Mouse (Mus musculus) induced T-regulatory cell, adult 2 months (primary cell): ENCODE results near the gene Trem2.
"Not testable (repeated sequence)": the region's sequence is repeated elsewhere in the genome, so short reads cannot be mapped to it uniquely, and the experiment has no call there.

Source experiments
- DNase-seq: peaks from one replicate; pipeline ENCODE4 v3.0.0-alpha.2; 2012; ENCODE audit warnings: low read depth

The Trem2 gene

DNA sequence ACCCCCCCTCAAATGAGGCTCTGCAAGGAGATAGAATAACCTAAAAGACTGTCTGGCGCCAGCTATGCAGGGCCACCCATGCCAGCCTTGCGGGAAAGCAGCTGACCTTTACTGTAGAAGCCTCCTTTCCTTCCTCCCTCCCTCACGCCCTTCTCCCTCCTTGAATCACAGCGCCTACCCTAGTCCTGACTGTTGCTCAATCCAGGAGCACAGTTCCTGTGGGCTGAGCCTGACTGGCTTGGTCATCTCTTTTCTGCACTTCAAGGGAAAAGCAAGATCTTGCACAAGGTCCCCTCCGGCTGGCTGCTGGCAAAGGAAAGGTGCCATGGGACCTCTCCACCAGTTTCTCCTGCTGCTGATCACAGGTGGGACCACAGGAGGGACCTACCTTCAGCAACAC lies at the start of gene Trem2:
Gene Trem2 (plus strand): TSS at position 171 of the 400 bp plus-strand sequence.
- no peak for DNase-seq

DNA sequence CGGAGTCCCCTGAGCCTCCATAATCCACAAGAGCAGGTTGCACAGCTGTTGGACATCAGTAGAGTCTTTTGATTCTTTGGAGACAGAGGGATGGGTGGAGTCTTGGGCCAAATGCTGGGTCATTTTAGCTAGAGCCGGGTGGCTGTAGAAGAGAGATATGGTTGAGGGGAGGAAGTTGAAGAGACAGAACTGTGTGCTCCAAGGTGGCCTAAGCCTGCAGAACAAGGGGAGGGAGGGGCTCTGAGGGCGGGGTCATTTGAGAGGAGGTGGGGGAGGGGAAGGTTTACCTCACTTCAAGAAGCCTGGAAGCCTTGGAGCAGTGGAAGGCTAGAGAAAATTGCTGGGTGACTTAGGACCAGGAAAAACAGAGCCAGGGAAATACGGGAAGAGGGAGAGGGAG lies 47.0 kb upstream of the Trem2 start, which contains the start of gene Treml2:
Gene Treml2 (plus strand): TSS at position 296 of the 400 bp plus-strand sequence.
- peak; percentile 40 for DNase-seq

DNA sequence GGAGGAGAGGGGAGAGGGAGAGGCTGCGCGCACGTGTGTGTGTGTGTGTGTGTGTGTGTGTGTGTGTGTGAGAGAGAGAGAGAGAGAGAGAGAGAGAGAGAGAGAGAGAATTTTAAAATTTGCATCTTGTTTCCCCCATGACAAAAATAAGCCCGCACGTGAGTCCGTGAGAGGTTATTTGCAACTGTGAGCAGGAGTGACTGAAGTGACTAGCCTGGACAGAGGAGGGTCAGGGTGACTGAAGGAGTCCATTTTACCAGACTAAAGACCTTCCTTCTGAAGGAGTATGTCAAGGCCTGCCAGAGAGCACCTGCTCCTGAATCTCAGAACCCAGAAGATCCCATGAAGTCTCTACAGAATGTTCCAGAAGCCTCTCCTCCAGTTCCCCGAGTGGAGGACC lies 46.4 kb upstream of the Trem2 start:
- DNase-seq, result no peak

- DNase-seq, result peak; percentile 63
These were observed 46.0 kb upstream of the Trem2 start for GRCm38 (mm10) chr17:48300199-48300598.

DNA sequence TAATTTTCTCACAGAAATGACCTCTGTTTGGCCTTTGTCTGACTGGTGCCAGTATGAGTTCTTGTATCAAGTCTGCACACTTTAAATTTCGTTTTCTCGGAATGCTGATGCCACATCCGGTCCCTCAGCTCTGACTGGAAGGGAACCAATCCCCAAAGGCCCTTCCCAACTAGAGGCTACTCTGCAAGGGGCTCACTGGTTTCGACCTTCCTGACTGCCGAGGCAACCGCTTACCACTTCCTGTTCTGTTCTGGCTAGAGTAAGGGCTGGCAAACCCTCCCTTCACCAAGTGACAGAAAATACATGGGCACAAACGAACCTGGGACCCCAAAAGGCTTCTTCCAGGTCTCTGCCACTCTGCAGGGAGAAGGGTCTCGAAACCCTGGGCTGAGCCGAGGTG lies 45.3 kb upstream of the Trem2 start:
- peak; percentile 67 for DNase-seq

DNA sequence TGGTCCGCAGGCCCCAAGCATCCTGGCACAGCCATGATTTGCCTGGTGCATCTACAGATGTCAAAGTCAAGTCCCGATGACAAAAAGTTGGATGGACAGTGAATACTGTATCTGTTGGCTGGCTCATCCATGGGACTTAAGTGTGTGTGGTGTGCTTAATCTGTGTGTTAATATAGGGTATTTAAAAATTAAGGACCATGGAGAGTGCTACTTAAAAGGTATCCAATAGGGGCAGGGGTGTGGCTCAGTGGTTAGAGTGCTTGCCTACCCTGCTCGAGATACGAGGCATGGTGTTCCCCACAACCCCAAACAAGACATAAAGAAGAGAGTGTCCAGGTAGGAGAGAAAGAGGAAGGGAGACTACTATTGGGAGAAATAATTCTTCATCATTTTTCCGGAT lies 44.4 kb upstream of the Trem2 start:
- DNase-seq, result peak; percentile 25

- no peak for DNase-seq
These were observed 34.1 kb upstream of the Trem2 start for GRCm38 (mm10) chr17:48312124-48312523.

- not testable (repeated sequence) for DNase-seq
These were observed 30.2 kb upstream of the Trem2 start, which contains the start of gene B430306N03Rik for GRCm38 (mm10) chr17:48315905-48316579. B430306N03Rik (plus strand) TSS chr17:48316141.

DNA sequence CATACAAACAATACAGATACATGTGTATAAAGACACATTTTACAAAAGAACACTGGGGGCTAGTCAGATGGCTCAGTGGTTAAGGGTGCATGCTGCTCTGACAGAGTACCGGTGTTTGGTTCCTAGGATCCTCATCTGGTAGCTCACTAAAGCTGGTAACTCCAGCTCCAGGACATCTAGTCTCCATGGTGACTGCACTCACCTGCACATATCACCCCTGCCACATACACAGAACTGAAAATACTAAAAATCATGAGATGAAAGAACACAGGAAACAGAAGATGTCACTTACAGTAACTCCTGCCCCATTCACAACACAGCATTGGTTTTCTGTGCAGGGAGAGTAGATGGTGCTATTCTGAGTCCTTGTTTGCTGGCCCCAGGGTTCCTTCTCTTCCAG lies 27.5 kb upstream of the Trem2 start:
- no peak for DNase-seq

- no peak for DNase-seq
These were observed 24.9 kb upstream of the Trem2 start for GRCm38 (mm10) chr17:48321279-48321678.

DNA sequence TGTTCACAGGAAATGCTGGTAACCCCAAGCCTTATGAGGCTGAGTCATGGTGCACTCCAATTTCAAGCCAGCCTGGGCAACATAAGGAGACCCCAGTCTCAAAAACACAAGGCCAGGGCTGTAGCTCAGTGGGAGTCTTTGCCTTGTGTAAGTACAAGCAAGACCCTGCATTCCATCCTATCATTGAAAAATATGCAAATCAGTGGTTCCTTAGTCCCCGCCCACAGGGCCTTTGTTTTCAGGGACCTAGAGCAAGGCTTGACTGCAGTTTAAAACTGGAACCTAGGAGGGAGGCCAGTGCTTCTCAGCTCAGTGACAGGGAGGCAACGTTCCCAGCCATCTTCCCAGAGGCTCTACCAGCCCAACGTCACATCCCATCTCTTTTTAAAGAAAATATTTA lies 23.0 kb upstream of the Trem2 start:
- DNase-seq, result no peak

DNA sequence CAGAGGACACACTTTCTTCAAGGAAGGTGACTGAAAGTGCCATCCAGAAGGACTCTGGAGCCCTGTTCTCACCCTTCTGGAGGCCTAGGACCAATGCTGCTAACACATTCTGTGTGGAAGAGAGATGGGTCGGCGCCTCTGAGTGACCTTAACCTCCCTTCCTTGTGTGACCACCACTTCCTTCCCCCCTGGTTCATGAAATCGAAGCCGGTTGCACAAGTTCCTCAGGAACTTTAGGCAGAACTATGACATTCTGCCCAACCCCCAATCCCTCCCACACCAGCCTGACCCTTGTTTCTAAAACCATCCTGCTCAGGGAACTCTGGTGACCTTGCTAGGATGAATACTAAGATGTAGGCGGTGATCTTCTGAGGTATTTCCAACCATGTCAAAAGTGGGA lies 21.9 kb upstream of the Trem2 start:
- DNase-seq, result no peak

DNA sequence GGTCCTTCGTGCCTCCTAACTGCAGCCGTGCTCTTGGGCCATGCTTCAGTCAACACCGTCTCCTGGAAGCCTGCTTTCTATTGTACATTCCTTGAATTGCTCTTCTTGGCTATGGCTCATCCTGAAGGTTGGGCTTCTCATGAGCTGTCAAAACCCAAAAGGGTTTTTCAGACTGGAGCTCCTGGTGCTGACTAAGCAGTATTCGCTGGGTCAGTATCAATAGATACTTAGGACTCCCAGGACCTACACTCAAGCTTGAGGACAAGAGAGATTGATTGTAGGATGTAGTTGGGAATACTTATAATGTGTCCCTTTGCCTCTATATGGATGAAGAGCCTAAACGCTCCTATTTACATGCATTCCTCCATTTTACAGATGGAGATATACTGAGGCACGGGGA lies 21.1 kb upstream of the Trem2 start:
- no peak for DNase-seq

GRCm38 (mm10) chr17:48325638-48326037 lies 20.6 kb upstream of the Trem2 start:
- DNase-seq, result no peak

- no peak for DNase-seq
These were observed 19.5 kb upstream of the Trem2 start for GRCm38 (mm10) chr17:48326656-48327055.

DNA sequence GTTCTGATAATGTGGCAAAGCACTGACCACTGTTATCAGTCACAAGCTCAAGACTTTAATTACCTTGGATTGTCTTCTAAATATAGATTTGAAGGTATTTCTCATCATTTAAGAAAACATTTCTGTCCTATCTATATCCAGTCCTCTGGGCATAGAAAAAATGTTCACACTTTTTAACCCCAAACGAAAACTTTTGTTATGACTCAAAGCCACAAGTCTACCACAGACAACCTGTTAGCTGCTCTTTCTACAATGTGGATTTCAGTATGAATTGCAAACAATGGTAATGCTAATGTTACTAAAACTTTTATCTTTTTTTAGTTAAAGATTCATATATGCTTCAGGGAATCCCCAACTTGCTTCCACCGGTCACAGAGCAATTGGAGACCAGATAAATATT lies 13.7 kb upstream of the Trem2 start:
- DNase-seq, result peak; percentile 71

GRCm38 (mm10) chr17:48334186-48334585 lies 12.0 kb upstream of the Trem2 start:
- no peak for DNase-seq

DNA sequence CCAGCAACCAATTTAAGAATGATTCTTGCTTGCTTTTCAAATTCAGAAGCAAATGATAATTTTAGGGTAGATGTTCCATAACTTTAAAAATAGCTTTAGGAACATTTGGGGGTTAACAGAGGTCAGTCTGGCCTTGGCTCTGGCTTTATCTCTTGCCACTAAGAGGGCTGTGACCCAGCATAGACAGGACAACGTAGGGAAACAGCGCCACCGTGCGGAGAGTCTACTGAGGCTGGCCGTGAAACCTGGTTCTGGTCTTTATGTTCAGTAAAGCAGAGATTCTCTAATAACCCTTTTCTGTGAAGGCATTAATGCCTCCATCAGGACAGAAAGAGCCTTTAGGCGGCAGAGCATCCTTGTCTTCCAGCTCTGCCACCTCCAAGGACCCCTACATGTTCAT lies 9.3 kb upstream of the Trem2 start:
- DNase-seq, result peak; percentile 84

DNA sequence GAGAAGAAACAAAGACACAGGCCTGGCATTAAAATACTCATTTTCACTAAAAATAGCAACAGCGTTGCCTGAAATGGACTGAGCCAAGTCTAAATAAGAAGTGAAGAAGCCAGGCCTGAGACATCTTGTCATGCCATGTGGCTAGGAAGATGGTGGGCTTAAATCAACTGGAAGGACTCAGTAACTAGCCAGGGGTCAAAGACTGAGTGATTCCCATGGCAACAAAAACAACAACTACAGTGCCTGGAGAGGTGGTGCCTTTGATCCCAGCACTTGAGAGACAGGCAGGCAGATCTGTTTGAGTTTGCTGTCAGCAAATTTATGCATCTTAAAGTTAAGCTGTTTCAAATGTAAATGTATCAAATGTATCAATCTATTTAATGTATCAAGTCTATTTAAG lies 5.9 kb upstream of the Trem2 start:
- no peak for DNase-seq

DNA sequence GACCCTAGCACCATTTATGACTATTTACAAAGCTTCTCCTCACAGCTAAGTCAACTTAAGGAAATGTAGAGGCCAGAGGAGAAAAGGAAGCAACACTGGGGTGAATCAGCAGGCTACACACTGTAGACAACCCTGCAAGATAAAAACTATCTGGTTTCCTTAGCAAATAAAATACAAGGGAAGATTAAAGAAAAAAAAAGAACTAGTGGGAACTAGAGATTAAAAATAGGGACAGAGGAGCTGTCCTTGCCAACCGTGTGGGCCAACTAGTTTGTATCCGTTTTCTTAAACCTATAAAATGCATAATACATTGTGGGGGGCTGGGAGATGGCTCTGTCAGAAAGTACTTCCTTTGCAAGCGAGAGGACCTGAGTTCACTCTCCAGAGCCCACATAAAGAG lies 4.3 kb upstream of the Trem2 start:
- no peak for DNase-seq

- DNase-seq, result no peak
These were observed 3.1 kb upstream of the Trem2 start for GRCm38 (mm10) chr17:48343065-48343464.

DNA sequence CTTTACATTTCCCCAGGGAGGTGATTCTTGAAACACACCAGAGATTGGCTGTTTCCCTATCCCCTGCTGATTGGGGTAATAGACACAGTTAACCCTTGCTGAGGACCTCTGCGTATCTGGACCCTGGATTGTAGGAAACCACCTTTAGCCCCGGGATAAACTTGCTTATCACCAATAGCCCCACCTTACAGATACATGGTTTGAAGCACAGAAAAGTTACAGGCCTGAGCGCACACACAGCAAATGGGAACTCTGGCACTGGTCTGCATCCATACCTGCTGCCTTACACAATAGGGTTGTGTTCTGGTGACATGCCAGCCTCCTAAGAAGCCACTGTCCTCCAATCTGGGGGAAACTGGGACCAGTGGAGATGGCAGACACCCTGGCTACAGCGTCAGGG lies 377 bp upstream of the Trem2 start:
- DNase-seq, result no peak

- no peak for DNase-seq
These were observed 633 bp downstream of the Trem2 start for GRCm38 (mm10) chr17:48346834-48347233.

- no peak for DNase-seq
These were observed 1.1 kb downstream of the Trem2 start for GRCm38 (mm10) chr17:48347287-48347686.
